In the genomic region with DNA sequence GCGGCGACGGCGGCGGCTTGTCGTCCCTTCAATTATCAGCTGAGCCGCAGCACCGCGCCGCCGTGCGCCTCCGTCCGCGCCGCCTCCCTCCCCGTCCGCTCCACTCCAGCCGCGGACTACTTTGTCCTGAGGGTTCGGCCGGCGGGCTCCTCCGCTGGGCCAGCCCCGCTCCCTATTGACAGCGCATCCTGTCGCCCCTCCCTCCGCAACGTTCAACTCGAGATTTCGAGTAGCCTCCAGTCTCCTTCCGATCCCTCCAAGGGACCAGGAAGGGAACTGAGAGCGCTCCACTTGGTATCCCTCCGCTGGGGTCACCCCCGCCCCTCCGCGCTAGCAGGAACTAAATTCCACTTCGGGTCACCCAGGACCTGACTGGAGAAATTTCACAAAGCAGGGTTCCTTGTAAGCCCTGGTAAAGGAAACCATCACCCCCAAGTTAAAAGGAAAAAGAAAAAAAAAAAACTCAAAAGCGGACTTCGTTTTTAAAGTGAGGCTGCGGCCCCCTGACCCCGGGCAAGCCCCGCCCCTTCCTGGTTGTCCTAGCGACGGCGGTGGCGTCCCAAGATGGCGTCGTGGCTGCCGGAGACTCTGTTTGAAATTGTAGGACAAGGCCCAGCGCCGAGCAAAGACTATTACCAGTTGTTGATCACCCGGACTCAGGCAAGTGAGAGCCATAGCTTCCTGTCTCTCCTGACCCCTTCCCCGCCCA, we compare ENCODE assay signal across 8 mouse cellular contexts. TPM values are rescaled to one million over a fixed set of nuclear protein-coding genes. Genes with fewer than 3 reads are reported as not detected.
A peak's percentile ranks its signal among the peaks of the same experiment; 100 is the strongest.
DNase-seq lines count a peak whose midpoint lies in the region; ATAC-seq and TF ChIP-seq lines count a peak whose summit lies in the region.

A gene (plus strand): TSS at position 533 of the 709 bp plus-strand sequence.

- H3K9ac ChIP-seq in embryonic facial prominence, embryonic 13.5 days: peak within 1 kb of the TSS; percentile 97
- H3K9ac ChIP-seq in limb, embryonic 12.5 days (replicated peaks): peak within 1 kb of the TSS; percentile 94
- H3K9ac ChIP-seq in midbrain, embryonic 15.5 days: peak within 1 kb of the TSS; percentile 95

- peak within 1 kb of the TSS; percentile 75 for H3K4me2 ChIP-seq in embryonic facial prominence, embryonic 13.5 days
- H3K4me2 ChIP-seq in limb, embryonic 12.5 days: peak within 1 kb of the TSS; percentile 72
- peak within 1 kb of the TSS; percentile 65 for H3K4me2 ChIP-seq in midbrain, embryonic 15.5 days

- peak within 1 kb of the TSS; percentile 97 for H3K27ac ChIP-seq in embryonic facial prominence, embryonic 13.5 days
- H3K27ac ChIP-seq in kidney, adult 2 months (ENCODE audit: insufficient read depth, low read depth, low read length): peak within 1 kb of the TSS; percentile 94
- H3K27ac ChIP-seq in limb, embryonic 12.5 days: peak within 1 kb of the TSS; percentile 97
- H3K27ac ChIP-seq in midbrain, embryonic 15.5 days: peak within 1 kb of the TSS; percentile 99
- peak within 1 kb of the TSS; percentile 97 for H3K27ac ChIP-seq in spleen, adult 2 months (ENCODE audit: insufficient read depth, low read length)

- no peaks in the 10 kb centered on the region for H3K27me3 ChIP-seq in embryonic facial prominence, embryonic 13.5 days
- no peaks in the 10 kb centered on the region for H3K27me3 ChIP-seq in kidney, adult 2 months (replicated peaks; ENCODE audit: control insufficient read depth, insufficient read depth, low read length)
- H3K27me3 ChIP-seq in limb, embryonic 12.5 days: no peaks in the 10 kb centered on the region
- H3K27me3 ChIP-seq in midbrain, embryonic 15.5 days (replicated peaks): no peaks in the 10 kb centered on the region
- no peaks in the 10 kb centered on the region for H3K27me3 ChIP-seq in spleen, adult 2 months (ENCODE audit: control insufficient read depth, insufficient read depth, low read length)

- under 1% methylated on average over 46 of the region's 54 CpGs for WGBS in embryonic facial prominence, embryonic 13.5 days
- under 1% methylated on average over 54 of the region's 54 CpGs for WGBS in kidney, adult 2 months
- 1% methylated on average over 53 of the region's 54 CpGs for WGBS in limb, embryonic 12.5 days
- WGBS in midbrain, embryonic 15.5 days: under 1% methylated on average over 54 of the region's 54 CpGs
- under 1% methylated on average over 44 of the region's 54 CpGs for WGBS in spleen, adult 2 months

- H3K9me3 ChIP-seq in embryonic facial prominence, embryonic 13.5 days: no peaks in the 10 kb centered on the region
- H3K9me3 ChIP-seq in limb, embryonic 12.5 days: no peaks in the 10 kb centered on the region
- H3K9me3 ChIP-seq in midbrain, embryonic 15.5 days: no peaks in the 10 kb centered on the region

- peaks cover 6% of the 10 kb centered on the region; the same call in 1 of the 2 replicates for H3K4me1 ChIP-seq in embryonic facial prominence, embryonic 13.5 days
- H3K4me1 ChIP-seq in kidney, adult 2 months (ENCODE audit: control insufficient read depth, insufficient read depth, low read length): no peaks in the 10 kb centered on the region
- peaks cover 6% of the 10 kb centered on the region for H3K4me1 ChIP-seq in limb, embryonic 12.5 days (replicated peaks)
- peaks cover 32% of the 10 kb centered on the region for H3K4me1 ChIP-seq in midbrain, embryonic 15.5 days
- H3K4me1 ChIP-seq in spleen, adult 2 months (ENCODE audit: control insufficient read depth, insufficient read depth, insufficient read length): peaks cover 4% of the 10 kb centered on the region; the same call in 1 of the 2 replicates

- no peaks in the 10 kb centered on the region for H3K36me3 ChIP-seq in embryonic facial prominence, embryonic 13.5 days
- no peaks in the 10 kb centered on the region; the same call in 1 of the 2 replicates for H3K36me3 ChIP-seq in kidney, adult 2 months (ENCODE audit: control insufficient read depth, insufficient read depth, low read length)
- no peaks in the 10 kb centered on the region for H3K36me3 ChIP-seq in limb, embryonic 12.5 days
- no peaks in the 10 kb centered on the region for H3K36me3 ChIP-seq in midbrain, embryonic 15.5 days (replicated peaks)
- no peaks in the 10 kb centered on the region for H3K36me3 ChIP-seq in spleen, adult 2 months (ENCODE audit: control insufficient read depth, insufficient read depth, low read length)

- peak within 1 kb of the TSS; percentile 91 for H3K4me3 ChIP-seq in embryonic facial prominence, embryonic 13.5 days
- peak within 1 kb of the TSS; percentile 89 for H3K4me3 ChIP-seq in kidney, adult 2 months (ENCODE audit: insufficient read depth, low read depth, low read length)
- H3K4me3 ChIP-seq in limb, embryonic 12.5 days (replicated peaks): peak within 1 kb of the TSS; percentile 91
- peak within 1 kb of the TSS; percentile 96 for H3K4me3 ChIP-seq in midbrain, embryonic 15.5 days
- peak within 1 kb of the TSS; percentile 94 for H3K4me3 ChIP-seq in spleen, adult 2 months (ENCODE audit: extremely low read depth, insufficient read depth, insufficient read length)

- no peak for TF ChIP-seq CTCF in kidney, adult 2 months (conservative IDR thresholded peaks at IDR 0.05; ENCODE audit: insufficient read depth, insufficient read length, low read depth, low read length)
- TF ChIP-seq CTCF in spleen, adult 2 months (IDR thresholded peaks at IDR 0.05; ENCODE audit: extremely low read depth, insufficient read depth, insufficient read length, insufficient replicate concordance): no peak

- peak; percentile 93 for DNase-seq in 3134 (ENCODE audit: extremely low read depth, insufficient read length, low spot score)
- peak; percentile 95 to 97 for DNase-seq in adrenal gland, postnatal 36 days
- peak; percentile 95 to 96 for DNase-seq in heart, adult 18-20 months
- DNase-seq in kidney, adult 2 months: peak; percentile 96
- DNase-seq in spleen, adult 2 months (ENCODE audit: low read depth in 1 of 2, low spot score in 2 of 2): peak; percentile 87 to 88

- TF ChIP-seq POLR2A in kidney, adult 2 months (IDR thresholded peaks at IDR 0.05; ENCODE audit: low read depth, low read length): no peak
- TF ChIP-seq POLR2A in spleen, adult 2 months (IDR thresholded peaks at IDR 0.05; ENCODE audit: low read depth, low read length): no peak

- peak; percentile 82 for ATAC-seq in embryonic facial prominence, embryonic 13.5 days (ENCODE audit: insufficient number of reproducible peaks, insufficient read depth, low FRiP score, low TSS enrichment, low read depth)
- ATAC-seq in limb, embryonic 12.5 days (ENCODE audit: insufficient number of reproducible peaks, insufficient read depth, low FRiP score, low TSS enrichment, low read depth): peak; percentile 90
- ATAC-seq in midbrain, embryonic 15.5 days (replicated peaks): peak; percentile 87

RNA-seq across cellular contexts. Expression of the gene that starts here (rescaled TPM):
- 10 to 100 TPM; 12.3 to 16.5 TPM for total RNA-seq in adrenal gland, postnatal 36 days (2021)
- polyA plus RNA-seq in embryonic facial prominence, embryonic 13.5 days (2015; fragmentation: Nextera tagmentation; extraction: Ambion mirVana): 8.4 TPM in 2 replicates
- 1 to 10 TPM; 1.9 TPM for total RNA-seq in heart, adult 18-20 months (2021)
- polyA plus RNA-seq in kidney, adult 2 months (2012; rRNA removed): 28.7 and 32.3 TPM in 2 replicates
- 7.7 and 10.1 TPM in 2 replicates for polyA plus RNA-seq in limb, embryonic 12.5 days (2016; fragmentation: Nextera tagmentation; extraction: Ambion mirVana)
- polyA plus RNA-seq in midbrain, embryonic 15.5 days (2015; fragmentation: Nextera tagmentation; extraction: Ambion mirVana): 5.1 and 6.0 TPM in 2 replicates
- 0.50 and 0.53 TPM in 2 replicates for polyA plus RNA-seq in spleen, adult 2 months (2012; rRNA removed)

Comparison
In these comparisons a context has a peak if more than half of its experiments do, and no peak if none do; other contexts are left out.
1. Peak in every context shown above with its lines: DNase-seq, ATAC-seq, H3K4me3 ChIP-seq and H3K27ac ChIP-seq.
2. RNA of the gene that starts here (total RNA-seq): 12.3 to 16.5 TPM in adrenal gland, postnatal 36 days; 1.9 TPM in heart, adult 18-20 months; every median in the first group is over 4 times any median in the second.
3. Peak in DNase-seq, H3K4me3 ChIP-seq and H3K27ac ChIP-seq in spleen, adult 2 months; RNA of the gene not detected or under 1 TPM.